8 mouse cellular contexts compared by ENCODE assay signal in the genomic region with DNA sequence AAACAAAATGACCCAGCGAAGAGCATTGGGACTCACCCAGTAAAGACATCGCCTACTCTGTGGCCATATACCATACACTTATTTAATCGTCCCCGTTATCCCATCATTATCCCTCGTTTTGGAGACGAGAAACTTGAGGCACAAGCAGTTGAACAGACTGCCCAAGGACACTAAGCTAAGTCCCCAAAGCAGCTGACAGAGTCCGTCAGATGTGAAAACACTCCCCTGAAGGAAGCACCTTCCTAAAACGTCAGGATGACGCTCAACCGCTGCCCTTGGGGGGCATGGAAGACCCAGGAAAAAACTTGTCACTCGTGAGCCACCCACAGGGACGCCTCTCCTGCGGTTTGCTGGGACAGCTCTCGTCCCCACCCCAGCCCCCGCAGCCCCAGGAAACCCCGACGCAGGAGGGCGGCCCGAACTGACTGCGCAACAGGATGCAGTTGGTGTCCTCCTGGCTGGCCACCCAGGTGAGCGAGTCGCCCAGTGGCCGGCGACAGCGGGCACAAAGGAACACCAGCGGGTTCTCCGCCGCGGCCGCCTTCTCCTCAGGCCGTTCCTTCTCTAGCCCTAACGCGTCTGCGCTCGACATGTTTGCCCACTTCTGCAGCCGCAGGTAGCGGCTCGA. TPM values are rescaled to one million over a fixed set of nuclear protein-coding genes. Genes with fewer than 3 reads are reported as not detected.
DNase-seq lines count a peak whose midpoint lies in the region; ATAC-seq lines count a peak whose summit lies in the region.

No protein-coding gene starts in this region.

- WGBS in heart, embryonic 10.5 days = 4% methylated on average over 38 of the region's 38 CpGs
- 7% methylated on average over 38 of the region's 38 CpGs for WGBS in hindbrain, embryonic 11.5 days

- DNase-seq in heart, embryonic 10.5 days (ENCODE audit: low spot score) = no peak
- no peak for DNase-seq in heart, postnatal 36 days
- DNase-seq in MN1 (ENCODE audit: low spot score) = peak; percentile 8
- no peak for DNase-seq in hindbrain, embryonic 11.5 days (ENCODE audit: low spot score)
- DNase-seq in frontal cortex, postnatal 25 days (ENCODE audit: low spot score in 2 of 2) = no peak
- DNase-seq in cerebellum, adult 11-12 months = no peak
- no peak for DNase-seq in right cerebral cortex, adult 2 months (ENCODE audit: low spot score in 2 of 2)

- peaks cover 11% of the 10 kb centered on the region for H3K4me1 ChIP-seq in heart, embryonic 10.5 days
- peaks cover 3% of the 10 kb centered on the region; the same call in 1 of the 2 replicates for H3K4me1 ChIP-seq in hindbrain, embryonic 11.5 days (replicated peaks; ENCODE audit: control insufficient read depth, insufficient read depth, low read length)

- no peak; the same call in 1 of the 2 replicates for ATAC-seq in hindbrain, embryonic 11.5 days (ENCODE audit: low FRiP score)
- ATAC-seq in megakaryocyte progenitor cell, adult 5-6 weeks (replicated peaks; ENCODE audit: poor library complexity) = peak; percentile 50

- peak overlapping the region; percentile 91 for H3K27ac ChIP-seq in heart, embryonic 10.5 days
- no peak overlapping the region for H3K27ac ChIP-seq in hindbrain, embryonic 11.5 days (ENCODE audit: low read depth, low read length)

- H3K9me3 ChIP-seq in heart, embryonic 10.5 days = 0 out of 2 replicates have a peak, but pooled peaks cover 4% of the 10 kb centered on the region
- H3K9me3 ChIP-seq in hindbrain, embryonic 11.5 days (ENCODE audit: control insufficient read depth, low read length) = no peaks in the 10 kb centered on the region

- H3K4me3 ChIP-seq in heart, embryonic 10.5 days = peak overlapping the region; percentile 92
- H3K4me3 ChIP-seq in hindbrain, embryonic 11.5 days (ENCODE audit: low read depth, low read length) = peak overlapping the region; percentile 67

- peaks cover 33% of the 10 kb centered on the region for H3K36me3 ChIP-seq in heart, embryonic 10.5 days
- no peaks in the 10 kb centered on the region for H3K36me3 ChIP-seq in hindbrain, embryonic 11.5 days (ENCODE audit: control insufficient read depth, insufficient read depth, low read length)

- peak overlapping the region; percentile 92 for H3K4me2 ChIP-seq in hindbrain, embryonic 11.5 days (replicated peaks; ENCODE audit: low read depth, low read length)

- H3K27me3 ChIP-seq in heart, embryonic 10.5 days (ENCODE audit: insufficient read depth, poor library complexity, severe bottlenecking) = no peaks in the 10 kb centered on the region
- H3K27me3 ChIP-seq in hindbrain, embryonic 11.5 days (ENCODE audit: control insufficient read depth, insufficient read depth, low read length) = no peaks in the 10 kb centered on the region

- peak overlapping the region; percentile 72 for H3K9ac ChIP-seq in hindbrain, embryonic 11.5 days (ENCODE audit: low read depth, low read length)

- intact Hi-C loops in heart, postnatal 36 days (cut with DNase I) = loop anchor here (10.0 kb wide), 1 partner anchor 512 kb away; no protein-coding TSS in a partner anchor

RNA-seq across cellular contexts. Expression of a gene that starts 0.5 kb away (rescaled TPM):
- polyA plus RNA-seq in heart, embryonic 10.5 days (2016; fragmentation: Nextera tagmentation; extraction: Ambion mirVana) = 44.7 and 64.0 TPM in 2 replicates
- 1 to 10 TPM; 2.7 to 4.8 TPM for total RNA-seq in heart, postnatal 36 days (2021)
- polyA plus RNA-seq in hindbrain, embryonic 11.5 days (2014; fragmentation: Nextera tagmentation; extraction: Ambion mirVana) = 78.8 and 82.9 TPM in 2 replicates
- 76.3 and 83.9 TPM in 2 replicates for total RNA-seq in megakaryocyte progenitor cell, adult 5-6 weeks (2015)
- 49.4 and 49.8 TPM in 2 replicates for total RNA-seq in megakaryocyte progenitor cell, adult 5-6 weeks (2017)

RNA-seq across cellular contexts. Expression of a gene that starts 11.3 kb away (rescaled TPM):
- 26.7 and 37.5 TPM in 2 replicates for polyA plus RNA-seq in heart, embryonic 10.5 days (2016; fragmentation: Nextera tagmentation; extraction: Ambion mirVana)
- total RNA-seq in heart, postnatal 36 days (2021) = 10 to 100 TPM; 14.2 to 14.7 TPM
- polyA plus RNA-seq in hindbrain, embryonic 11.5 days (2014; fragmentation: Nextera tagmentation; extraction: Ambion mirVana) = 0.43 and 0.49 TPM in 2 replicates
- 0.22 TPM in 1 of 2 replicates, not detected in the other for total RNA-seq in megakaryocyte progenitor cell, adult 5-6 weeks (2015)
- not detected in 2 replicates for total RNA-seq in megakaryocyte progenitor cell, adult 5-6 weeks (2017)

Comparison
In these comparisons a context has a peak if more than half of its experiments do, and no peak if none do; other contexts are left out.
1. RNA of a gene that starts 0.5 kb away (total RNA-seq): 49.4 to 83.9 TPM in megakaryocyte progenitor cell, adult 5-6 weeks; 2.7 to 4.8 TPM in heart, postnatal 36 days; every median in the first group is over 4 times any median in the second.
2. RNA of a gene that starts 11.3 kb away (total RNA-seq): 14.2 to 14.7 TPM in heart, postnatal 36 days; 0.22 TPM in megakaryocyte progenitor cell, adult 5-6 weeks; every median in the first group is over 10 times any median in the second.